Mouse (Mus musculus) lung, postnatal 4 days (tissue): ENCODE results near the gene Adm2.

ENCODE experiments used
- DNase-seq, 2 experiments: peaks; one replicate each; pipeline ENCODE4 v3.0.0; 2021

Gene Adm2

DNA sequence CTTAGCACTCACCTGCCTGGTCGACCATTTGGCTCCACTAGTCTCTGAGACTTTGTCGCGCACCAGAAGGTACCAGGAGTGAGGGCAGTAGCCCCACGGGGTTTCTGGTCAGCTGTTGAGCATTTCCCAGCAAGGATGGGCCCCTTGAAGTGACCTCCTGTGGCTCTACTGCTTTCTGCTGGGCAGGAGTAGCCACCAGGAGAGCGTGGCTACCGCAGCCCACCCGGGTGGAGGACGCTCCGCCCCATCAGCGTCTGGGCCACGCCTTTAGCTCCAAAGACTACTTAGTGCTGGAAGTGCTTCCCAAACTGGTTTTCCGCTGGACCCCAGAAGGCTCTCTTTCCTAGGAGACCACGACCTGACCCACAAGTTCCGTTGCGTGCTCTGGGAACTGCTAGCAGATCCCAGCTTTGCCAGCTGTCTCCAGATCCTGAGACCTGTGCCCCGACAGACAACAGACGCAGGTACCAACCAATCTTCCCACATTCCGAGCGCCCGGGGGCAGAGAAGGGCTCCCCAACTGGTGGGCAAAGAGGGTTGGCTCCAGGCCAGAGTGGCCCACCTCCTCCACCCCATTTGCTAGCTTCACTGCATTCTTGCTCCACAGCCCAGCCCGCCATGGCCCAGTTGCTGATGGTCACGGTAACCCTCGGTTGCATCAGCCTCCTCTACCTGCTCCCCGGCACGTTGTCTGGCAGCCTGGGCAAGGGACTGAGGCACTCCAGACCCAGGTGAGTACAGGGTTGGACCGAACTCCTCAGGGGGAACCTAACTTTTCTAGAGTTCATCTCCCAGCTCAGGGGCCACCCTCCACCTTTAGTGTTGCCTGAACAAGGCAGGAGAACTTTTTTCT is at the start of gene Adm2:
Adm2 (plus strand) TSS at position 51 of the 853 bp plus-strand sequence.
- no peak for DNase-seq

GRCm38 (mm10) chr15:89275497-89275896 is 47.0 kb upstream of the Adm2 start:
- no peak for DNase-seq

DNA sequence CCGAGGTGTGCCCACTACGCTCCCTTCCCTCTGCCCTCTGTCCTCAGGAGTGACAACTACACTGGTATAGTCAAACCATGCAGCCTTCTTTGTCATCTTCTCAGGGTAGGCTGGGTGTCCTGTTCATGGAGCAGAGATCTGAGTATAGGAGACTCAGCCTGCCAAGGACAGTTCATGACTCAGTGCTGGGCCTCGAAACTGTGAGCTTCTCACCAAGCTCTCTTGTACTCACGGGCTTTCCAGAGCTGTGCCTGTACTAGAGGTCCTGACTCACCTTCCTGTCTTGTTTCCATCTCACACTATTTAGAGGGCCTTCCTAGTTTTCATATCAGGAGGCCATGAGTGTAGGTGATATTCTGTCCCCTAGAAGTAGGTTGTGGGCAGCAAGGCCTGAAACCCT is 45.2 kb upstream of the Adm2 start:
- no peak for DNase-seq

DNA sequence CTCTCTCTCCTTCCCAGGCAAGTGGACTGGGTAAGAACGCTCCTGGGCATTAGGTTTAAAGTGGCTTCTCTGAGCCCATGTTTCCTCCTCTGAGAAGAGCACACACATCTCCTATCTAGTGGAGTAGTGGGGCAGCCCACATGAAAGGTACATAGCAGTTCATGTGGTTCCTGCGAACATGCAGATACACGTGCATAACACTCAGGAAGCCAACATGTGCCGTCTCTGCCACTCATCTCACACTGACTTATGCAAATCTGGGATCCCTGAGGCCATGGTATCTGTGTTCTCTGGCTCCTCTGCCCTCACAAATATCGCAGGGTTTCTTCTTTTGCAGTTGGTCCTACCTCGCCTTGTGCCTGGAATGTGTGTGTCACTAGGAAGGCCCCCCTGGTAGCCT is 40.0 kb upstream of the Adm2 start:
- no peak for DNase-seq

DNA sequence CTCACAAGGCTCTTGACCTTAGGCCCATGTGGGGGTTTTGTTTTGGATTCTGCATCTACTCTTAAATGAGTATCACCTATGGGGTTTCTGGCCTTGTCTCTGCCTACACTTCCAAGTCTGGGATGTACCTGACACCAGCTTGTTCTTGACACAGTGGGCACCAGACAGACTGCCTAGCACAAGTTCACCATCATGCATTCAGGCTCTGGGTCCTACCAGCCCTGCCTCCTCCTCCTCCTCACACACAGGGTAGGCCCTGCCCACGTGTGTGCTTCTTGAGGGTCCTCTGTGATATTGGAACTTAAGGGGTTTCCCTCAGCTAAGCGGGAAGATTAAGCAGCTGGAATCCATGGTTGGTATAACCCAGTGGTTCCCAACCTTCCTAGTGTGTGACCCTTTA is 38.4 kb upstream of the Adm2 start:
- no peak for DNase-seq

GRCm38 (mm10) chr15:89285004-89285403 is 37.5 kb upstream of the Adm2 start:
- no peak for DNase-seq

DNA sequence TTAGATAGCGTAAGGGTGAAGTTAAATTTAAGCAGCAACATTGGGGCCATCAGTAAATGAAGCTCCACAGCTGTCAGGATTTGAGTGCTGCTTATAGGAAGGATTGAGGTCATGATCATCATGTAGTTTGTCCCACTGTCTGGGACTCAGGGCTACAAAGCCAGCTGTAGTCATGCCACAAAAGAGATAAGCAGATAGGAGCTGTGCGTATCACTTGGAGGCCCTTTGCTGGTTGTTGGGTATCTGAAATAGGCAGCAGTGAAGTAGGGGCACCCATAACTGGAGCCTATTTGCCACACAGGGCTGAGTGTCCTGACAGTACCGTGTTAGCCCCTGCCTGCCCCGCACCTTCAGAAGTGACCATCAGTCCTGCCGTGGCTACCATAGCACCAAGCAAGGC is 37.0 kb upstream of the Adm2 start:
- DNase-seq: no peak

DNA sequence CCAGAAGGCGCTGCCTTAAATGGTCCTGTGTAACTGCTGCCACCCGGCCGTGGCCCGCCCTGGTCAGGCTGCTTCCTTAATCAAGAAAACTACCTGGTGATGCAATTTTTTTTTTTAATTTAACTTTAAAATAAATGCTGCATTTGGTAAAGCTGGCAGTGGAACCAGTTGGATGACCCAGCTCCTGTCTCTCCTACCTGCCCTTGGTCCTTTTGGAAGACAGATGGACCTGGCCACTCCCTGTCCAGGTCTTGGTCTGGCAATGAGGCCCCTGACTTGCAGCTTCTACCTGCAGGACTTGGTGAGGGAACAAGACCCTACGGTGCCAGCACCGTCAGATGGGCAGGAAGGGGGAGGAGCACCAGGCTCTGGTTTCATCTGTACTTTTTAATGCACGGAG is 36.4 kb upstream of the Adm2 start:
- DNase-seq: no peak

DNA sequence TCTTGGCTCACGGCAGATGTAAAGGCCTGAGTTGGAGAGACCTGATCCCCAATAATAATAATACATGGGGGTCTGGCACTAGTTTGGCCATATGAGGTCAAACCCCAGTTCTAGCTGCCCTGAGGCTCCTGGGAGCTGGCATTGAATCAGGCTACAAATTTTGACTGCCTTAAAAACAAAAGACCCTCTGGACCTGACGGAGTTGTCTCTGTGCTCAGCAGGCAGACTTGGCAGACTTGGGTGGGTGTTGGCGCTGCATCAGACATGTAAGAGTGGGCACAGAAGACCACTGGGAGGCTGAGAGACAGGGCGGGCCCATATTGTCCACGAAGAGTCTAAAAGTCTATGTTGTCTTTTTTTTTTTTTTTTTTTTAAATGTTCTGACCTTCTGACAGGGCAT is 35.9 kb upstream of the Adm2 start:
- no peak for DNase-seq

GRCm38 (mm10) chr15:89288227-89288767 is 34.2 kb upstream of the Adm2 start:
- no peak for DNase-seq

DNA sequence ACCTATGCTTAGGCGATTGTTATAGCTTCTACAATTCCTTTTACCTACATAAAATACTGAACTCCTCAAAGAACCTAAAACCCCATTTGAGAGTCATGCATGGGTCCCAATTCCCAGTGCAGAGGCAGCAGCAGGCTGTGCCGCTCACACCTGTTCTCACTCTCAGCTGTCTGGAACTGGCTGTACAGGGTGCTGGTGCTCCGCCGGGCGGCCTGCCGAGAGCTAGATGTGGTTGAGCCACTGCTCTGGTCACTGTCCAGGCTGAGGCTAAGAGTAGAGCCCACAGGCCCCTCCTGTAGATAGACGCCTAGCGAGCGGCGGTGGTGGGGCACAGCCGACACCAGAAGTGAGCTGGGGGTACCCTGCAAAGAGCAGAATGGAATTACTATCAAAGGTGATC is 33.1 kb upstream of the Adm2 start:
- no peak for DNase-seq

- no peak for DNase-seq
These were observed 31.0 kb upstream of the Adm2 start for GRCm38 (mm10) chr15:89291521-89291920.

- no peak for DNase-seq
These were observed 29.7 kb upstream of the Adm2 start for GRCm38 (mm10) chr15:89292795-89293194.

GRCm38 (mm10) chr15:89293778-89294177 is 28.7 kb upstream of the Adm2 start:
- no peak for DNase-seq

GRCm38 (mm10) chr15:89295580-89296165 is 26.8 kb upstream of the Adm2 start:
- DNase-seq: no peak

DNA sequence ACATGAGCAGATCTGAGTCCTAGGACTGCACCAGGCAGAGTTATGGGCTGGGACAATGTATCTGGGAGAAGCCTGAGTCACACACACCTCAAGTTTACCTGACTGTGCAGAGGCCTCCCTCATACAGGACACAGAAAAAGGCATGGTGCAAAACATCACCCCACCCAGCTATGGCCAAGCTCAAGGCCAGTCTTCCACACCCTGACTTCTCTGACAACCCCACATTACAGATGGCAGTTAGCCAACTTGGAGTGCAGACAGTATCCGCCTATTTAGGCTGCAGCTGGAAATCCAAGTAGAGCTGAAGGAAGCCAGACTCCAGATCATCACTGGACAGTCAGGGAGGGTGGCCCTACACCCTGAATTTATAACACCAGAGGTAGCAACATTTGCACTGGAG is 26.1 kb upstream of the Adm2 start:
- DNase-seq: peak in 1 of 2 experiments; percentile 31

DNA sequence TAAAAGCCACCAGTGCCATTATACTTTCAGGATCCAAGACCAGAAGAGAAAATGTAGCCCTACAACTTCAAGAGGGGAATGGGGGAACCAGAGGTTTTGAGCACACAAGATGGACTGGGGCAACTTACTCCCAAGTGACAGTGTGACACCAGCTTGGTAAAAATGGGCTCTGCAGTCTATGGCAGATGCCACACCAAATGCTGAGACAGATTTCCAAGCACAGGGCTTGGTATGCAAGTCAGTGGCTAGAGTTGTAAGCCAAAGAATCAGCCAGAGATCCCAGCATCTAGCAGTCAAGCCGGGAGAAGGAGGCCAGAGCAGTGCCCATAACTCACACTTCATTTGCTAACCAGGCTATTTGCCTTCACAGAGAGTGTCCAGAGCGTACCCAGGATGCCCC is 24.8 kb upstream of the Adm2 start:
- no peak for DNase-seq

DNA sequence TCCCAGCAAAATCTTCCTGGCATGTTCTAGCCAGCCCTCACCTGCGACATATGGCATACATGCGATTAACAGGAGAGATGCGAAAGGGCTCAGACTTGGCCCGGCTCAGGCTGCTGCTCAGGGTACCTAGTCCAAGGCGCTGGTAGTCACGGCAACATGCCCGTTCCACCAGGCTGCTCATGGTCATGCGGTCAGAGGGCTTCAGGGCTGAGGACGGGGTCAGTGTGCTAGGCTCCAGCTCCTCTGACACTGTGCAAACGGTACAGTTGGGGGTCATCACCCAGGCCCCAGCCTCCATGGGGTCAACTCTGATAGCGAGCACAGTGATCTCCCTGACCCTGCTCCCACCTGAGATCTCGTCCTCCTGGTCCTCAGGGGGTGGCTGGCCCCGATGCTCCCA is 22.3 kb upstream of the Adm2 start:
- DNase-seq: no peak

- no peak for DNase-seq
These were observed 21.9 kb upstream of the Adm2 start for GRCm38 (mm10) chr15:89300600-89300999.

GRCm38 (mm10) chr15:89305966-89306365 is 16.6 kb upstream of the Adm2 start:
- no peak for DNase-seq

DNA sequence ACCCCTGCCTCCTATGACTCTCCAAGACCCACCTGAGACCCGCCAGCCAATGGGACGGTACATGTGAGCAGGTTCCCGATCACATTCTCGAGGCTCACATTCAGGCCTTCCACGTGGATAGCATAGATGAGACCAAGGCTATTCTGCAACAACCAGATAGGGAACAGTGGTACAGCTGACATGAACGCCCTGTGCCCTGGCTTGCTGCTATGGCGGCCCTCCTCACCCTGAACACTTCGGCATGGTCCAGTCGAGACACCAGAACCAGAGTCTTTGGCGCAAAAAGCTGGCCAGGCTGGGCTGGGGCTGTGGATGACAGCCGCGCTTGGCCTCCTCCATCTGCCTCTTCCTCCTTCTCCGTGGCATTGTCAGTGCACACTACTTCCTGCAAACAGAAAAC is 15.1 kb upstream of the Adm2 start:
- no peak for DNase-seq

DNA sequence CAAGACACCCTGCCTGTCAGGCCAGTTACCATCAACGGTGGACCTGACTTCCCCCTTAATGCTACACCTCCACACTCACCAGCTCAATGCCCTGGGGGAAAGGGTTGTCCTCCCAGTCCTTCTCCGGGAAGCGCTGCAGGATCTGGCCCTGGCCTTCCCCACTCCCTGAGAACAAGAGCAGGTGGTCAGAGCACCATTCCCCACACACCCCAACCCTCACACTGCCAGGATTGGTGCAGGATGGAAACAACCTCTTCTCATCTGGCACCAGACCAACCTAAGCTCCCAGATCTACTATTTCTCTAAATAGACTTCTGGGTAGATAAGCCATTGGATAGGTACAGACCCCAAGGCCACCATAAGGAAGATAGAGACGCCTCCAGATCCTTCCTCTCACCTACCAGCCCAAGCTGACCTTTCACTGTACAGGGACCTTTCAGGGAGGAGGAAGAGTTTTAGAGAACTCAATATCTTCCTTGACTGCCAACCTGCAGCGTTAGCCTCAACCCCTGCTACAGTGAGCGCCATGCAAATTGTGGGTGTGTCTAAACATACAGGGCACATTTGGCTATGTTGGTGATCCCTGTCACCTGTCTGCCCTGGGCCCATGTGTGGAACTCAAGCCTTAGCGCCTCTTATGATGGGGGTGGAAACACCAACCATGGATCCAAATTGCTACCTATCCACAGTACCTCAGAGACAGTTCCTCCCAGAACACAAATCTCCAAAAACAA is 13.9 kb upstream of the Adm2 start:
- DNase-seq: no peak

GRCm38 (mm10) chr15:89309962-89310498 is 12.5 kb upstream of the Adm2 start:
- peak; percentile 32 to 57 for DNase-seq
